Mouse (Mus musculus): Measurements from ENCODE around the gene Hsf2.
"Not testable (repeated sequence)": the region's sequence is repeated elsewhere in the genome, so short reads cannot be mapped to it uniquely, and the experiment has no call there.

Gene Hsf2

DNA sequence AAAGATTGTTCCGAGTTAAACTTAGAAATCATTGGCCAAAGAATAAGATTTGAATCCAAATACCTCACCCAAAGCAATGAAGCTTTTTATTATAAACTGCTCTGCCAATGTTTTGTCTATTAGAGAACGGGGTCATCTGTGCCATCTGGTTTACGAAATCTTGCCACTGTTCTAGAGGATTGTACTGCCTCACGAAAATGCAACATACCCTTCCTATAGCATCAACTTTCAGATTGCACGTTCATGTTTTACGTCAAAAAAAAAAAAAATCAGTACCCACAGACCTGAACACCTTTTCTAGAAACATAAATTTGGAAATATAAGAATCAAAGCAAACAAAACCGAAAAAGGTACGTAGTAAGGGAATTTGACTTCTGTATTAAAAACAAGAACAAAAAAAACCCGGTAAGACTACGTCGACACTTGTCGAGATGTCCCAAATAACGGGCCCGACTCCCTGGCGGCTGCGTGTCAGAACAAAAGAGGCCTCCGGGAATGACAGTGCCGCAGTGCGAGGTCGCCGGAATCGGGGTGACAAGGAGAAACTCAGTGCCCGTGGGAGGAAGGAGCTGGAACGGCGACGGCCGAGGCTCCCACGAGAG lies 45.5 kb downstream of the Hsf2 start:
- peak; percentile 5 for DNase-seq (ENCODE audit: low read depth, low spot score)

DNA sequence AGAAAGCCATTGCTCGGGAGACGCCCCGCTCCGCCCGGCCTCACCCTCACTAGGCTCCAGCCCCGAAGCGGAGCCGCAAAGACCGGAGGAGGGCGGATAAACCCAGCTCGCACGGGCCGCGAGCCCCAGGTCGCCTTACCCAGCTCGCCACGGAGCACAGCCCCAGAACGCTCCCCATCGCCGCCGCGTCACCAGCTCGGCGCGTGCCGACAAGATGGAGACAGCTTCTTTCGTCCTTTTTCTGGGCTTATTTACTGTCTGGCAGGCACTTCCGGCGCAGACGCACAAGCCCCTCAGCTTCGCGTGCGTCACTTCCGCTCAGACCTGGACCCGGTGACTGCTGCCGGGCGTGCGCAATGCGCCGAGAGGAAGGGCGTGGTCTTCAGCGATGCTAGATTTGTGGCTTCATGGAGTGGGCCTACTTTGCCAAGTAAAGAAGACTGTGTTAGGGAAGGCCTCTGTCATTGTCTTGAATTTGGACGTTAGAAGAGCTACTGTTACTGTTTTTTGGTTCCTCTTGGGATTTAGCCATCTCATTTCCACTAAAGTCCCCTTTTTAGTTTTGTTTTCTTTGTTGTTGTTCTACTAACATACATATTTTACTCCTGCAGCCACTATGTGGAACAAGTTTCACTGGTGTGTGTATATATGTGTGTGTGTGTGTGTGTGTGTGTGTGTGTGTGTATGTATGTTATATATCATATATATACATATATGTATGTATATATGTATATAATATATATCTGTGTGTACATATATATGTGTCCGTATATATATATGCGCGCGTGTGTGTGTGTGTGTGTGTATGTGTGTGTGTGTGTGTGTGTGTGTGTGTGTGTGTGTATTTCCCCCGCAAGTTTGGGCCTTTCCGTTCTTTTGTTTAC lies 46.3 kb downstream of the Hsf2 start, which contains the start of gene Serinc1:
Serinc1 (minus strand) TSS at position 313 of the 884 bp plus-strand sequence.
- DNase-seq (ENCODE audit: low read depth, low spot score), result peak; percentile 96

DNA sequence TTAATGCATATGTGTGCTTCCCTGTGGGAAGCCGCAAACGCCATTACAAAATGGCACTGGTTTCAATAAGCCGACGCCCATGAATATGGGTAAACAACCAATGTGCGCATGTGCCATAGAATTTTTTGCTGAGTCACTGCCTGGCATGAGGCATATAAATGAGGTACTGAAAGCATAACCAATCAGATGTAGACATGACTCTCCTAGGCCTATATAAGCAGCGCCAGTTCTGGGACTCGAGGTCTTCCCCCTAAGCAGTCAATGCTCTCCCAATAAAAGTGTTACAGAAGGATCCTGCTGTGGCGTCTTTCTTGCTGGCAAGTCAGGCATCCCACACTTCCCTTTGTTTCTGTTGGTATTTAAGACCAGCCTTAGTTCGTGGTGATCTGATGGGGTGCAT lies 57.7 kb downstream of the Hsf2 start:
- DNase-seq (ENCODE audit: low read depth, low spot score), result not testable (repeated sequence)

DNA sequence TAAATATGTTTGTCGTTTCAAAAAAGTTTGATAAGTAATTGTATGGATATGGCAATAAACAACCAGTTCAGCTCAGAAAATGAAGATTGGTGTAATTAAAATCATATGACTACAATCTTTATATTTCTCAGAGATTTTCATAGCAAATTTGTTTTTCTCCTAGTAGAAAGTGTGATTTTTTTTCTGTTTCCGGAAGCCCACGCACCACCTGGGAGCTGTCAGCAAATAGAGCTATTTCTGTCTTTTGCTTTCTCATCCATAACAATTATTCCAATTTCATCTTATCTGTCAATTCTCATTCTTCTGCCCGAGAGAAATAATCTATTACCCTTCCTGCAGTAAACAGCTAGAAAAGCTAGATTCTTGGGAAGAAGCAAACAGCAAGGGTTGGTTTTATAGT lies 63.4 kb downstream of the Hsf2 start:
- no peak for DNase-seq (ENCODE audit: low read depth, low spot score)

DNA sequence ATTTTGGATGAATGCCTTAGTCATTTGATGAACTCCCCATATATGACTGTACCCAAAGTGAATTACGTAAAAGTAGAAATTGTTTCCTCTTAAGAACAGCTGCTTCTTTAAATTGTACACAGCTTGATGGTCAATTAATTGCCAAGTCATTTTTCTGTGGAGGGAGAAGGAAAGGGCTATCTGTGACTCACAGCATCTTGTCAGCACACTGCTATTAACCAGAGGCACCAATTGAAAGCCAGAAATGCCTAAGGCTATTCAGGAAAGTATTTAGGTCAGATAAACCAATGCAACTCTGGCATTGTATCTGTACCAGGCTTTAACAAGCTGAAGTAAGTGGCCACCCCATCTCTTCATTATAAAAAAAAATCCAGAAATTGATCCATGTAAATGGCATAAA lies 67.5 kb downstream of the Hsf2 start:
- DNase-seq (ENCODE audit: low read depth, low spot score), result no peak

DNA sequence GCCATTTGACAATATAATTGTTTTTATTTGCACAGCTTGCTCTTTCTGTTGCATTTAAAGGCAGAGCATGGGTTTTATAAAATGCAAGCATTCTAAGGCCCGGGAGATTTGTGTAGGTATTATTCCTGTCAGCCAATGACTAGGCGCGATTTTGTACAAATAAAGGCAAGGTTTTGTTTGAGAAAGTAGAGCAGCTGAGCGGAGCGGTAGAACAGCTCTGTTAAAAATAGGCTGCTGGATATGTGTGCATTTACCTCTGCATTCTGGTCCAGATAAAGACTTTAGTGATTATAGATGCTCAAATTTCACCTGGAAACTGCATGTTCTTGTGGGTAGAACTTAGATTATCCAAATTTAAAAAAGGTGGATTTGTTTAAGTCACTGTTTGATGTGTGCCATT lies 71.4 kb downstream of the Hsf2 start:
- DNase-seq (ENCODE audit: low read depth, low spot score), result no peak
